Mouse (Mus musculus) adipocyte (in vitro differentiated cells): ENCODE measurements around the gene Gvin1.
"Not testable (repeated sequence)": the region's sequence is repeated elsewhere in the genome, so short reads cannot be mapped to it uniquely, and the experiment has no call there.

Experiments used
- DNase-seq: peaks from one replicate; pipeline ENCODE4 v3.0.0-alpha.2; 2016; ENCODE audit warnings: low spot score

The Gvin1 gene

GRCm38 (mm10) chr7:106215177-106215576 is at the start of gene Gvin1:
TSS of gene Gvin1 (minus strand) at chr7:106215326.
- not testable (repeated sequence) for DNase-seq

DNA sequence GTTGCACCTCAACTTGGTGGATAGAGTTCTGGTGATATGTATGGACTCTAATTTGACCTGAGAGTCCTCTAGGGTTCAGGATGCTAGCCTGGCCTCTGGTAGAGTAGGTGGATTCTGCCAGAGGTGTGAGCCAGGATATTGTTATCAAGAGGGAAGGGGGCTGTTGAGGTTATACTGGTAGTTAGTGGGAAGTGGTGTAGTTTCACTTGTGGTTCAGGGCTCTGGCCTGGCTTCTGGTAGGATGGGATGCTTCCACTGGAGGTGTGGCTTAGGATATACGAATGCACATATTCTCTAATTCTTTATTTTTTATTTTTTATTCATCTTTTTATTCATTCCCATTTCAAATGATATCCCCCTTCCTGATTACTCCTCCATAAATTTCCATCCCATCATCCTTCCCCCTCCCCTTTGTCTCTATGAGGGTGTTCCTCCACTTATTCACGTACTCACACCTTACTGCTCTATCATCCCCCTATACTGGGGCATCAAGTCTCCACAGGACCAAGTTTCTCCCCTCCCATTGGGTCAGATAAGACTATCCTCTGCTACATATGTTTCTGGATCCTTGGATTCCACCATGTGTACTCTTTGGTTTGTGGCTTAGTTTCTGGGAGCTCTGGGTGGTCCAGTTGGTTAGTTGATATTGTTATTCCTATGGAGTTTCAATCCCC is 36.9 kb upstream of the Gvin1 start:
- DNase-seq: no peak

GRCm38 (mm10) chr7:106248922-106249321 is 33.8 kb upstream of the Gvin1 start:
- DNase-seq: no peak

DNA sequence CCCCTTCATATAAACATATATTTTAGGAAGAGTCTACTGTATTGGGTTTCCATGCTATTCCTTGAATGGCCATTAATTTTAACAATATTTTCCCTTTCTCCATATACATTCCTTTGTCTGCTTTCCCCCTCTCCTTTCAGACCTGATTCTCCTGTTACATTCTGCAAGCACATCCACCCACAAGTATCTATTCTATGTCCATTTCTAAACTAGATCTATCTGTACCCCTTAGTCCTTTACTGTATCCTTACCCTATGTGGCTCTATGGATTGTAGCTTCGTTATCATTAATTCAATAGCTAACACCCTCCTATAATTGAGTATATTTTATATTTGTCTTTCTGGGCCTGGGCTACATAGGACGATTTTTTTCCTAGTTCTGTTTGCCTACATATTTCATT is 33.1 kb upstream of the Gvin1 start:
- DNase-seq: no peak

DNA sequence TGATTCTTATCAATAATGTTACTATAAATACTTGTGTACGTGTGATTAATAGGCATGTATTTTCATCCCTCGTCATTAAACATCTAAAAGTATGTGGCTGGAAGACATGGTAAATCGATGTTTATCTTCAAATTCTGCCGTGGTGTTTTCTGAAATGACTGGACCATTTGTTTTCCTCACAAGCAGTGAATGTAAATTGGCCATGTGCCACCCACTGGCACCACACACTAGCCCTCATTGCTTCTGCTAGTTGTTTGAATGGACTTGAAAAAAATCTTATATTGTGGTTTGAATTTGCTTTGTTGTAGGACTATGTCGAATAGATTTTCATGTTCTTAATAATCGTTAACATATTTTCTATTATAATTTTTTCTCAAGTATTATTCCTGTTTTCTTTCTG is 30.5 kb upstream of the Gvin1 start:
- DNase-seq: no peak

- DNase-seq: not testable (repeated sequence)
These were observed 25.6 kb upstream of the Gvin1 start for GRCm38 (mm10) chr7:106240484-106241275.

- DNase-seq: no peak
These were observed 22.0 kb upstream of the Gvin1 start for GRCm38 (mm10) chr7:106237192-106237465.

DNA sequence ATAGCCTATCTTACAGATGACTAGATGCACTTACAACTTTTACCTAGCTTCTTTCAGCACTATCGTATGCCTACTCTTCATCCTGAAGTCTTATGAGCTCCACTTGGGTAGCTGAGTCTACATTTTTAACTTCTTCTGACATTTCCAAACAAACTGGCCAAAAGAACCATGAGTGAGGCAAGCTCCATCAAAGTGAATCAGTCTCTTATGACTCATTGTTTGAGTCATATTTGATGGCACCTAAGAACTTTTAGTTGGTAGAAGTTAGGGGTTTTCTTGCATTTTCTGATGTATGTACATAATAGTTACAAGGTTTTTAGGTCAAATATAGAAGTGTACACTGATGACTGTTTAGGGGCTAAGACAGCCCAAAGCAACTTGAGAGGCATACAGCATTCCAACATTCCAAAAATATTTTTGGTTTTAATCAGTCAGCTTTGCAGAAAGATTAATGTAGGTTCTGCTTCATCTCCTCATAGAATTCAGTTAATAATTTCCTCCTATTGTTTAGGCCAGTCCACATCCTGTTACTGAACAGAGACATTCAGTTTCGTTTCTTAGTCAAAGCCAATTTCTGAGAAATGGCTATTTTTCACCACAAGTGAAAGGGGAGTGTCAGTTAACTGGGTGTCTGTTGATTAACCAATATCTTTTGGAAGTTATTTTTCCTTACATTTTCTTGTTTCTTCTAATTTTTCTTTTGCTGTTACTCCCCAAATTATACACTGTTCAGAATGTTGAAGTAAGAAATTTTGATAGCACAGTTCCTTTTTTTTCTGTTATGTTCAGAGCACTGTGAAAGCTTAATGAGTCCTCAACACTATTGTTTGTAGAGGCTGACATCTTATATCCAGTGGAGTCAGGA is 21.4 kb upstream of the Gvin1 start:
- no peak for DNase-seq

DNA sequence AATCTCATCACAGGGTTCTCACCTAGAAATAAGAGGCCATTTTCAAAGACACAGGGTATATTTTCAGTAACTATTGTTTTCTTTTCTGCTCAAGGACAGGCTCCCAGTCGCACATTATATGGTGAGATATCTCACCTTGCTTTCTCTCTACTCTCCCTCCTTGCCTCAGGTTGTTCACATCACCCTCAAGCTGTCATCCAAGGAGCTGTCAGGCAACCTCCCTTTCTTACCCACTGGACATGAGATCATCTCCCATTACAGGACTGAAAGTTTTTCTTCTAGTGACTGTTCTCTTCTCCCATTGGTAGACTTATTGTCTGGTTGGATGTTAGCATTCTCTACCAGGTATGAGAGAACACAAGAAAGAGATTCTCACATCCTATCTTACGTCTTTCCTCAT is 20.5 kb upstream of the Gvin1 start:
- no peak for DNase-seq

GRCm38 (mm10) chr7:106215910-106216309 is 784 bp upstream of the Gvin1 start:
- not testable (repeated sequence) for DNase-seq

DNA sequence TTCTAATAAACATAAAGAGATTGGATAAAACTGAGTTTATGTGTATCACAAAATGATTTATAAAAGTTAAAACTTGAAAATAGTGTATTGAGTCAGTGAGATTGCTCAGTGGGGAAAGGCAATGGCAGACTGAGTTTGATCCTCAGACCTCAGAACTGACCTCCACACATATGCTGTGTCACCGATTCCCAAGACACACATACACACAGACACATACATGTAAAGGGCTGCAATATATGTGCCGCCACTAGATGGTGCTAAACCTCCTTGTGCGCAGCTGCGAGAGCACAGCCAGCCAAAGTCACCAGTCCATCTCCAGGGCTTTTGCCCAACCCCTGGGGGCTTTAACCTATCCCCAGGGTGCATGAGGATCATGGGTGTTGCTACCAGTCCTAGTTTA is 1.4 kb downstream of the Gvin1 start:
- not testable (repeated sequence) for DNase-seq

GRCm38 (mm10) chr7:106206630-106207029 is 8.5 kb downstream of the Gvin1 start:
- not testable (repeated sequence) for DNase-seq

- DNase-seq: not testable (repeated sequence)
These were observed 38.1 kb downstream of the Gvin1 start for GRCm38 (mm10) chr7:106177065-106177464.

DNA sequence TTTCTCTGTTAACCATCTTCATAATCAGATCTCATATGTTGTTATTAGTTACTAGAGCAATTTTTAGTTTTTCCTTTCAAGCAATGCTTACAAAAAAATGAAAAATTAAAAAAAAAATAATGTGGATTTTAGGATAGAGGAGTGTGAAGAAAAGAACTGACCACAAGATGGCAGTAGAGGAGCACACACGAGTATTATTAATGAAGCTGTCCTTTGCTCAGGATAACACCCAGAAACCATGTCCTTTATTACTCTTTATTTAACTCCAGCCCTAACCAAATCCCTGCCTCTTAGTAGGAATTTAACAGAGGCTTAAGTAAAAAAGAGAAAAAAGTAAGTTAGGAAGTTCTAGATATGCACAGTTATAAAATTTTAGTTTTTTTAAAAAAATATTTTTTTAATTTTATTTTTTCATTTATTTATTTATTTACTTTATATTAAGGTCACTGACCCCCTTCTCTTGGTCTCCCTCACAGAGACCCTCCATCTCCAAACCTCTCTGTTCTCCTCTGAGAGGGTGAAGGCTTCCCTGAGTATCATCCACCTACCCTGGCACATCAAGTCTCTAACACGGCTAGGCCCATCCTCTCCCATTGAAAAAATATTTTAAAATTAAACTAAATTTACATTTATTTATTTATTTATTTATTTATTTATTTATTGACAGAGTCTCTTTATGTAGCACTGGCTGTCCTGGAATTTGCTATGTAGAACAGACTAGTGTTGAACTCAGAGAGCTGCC is 69.9 kb downstream of the Gvin1 start:
- DNase-seq: not testable (repeated sequence)

- not testable (repeated sequence) for DNase-seq
These were observed 73.8 kb downstream of the Gvin1 start for GRCm38 (mm10) chr7:106141128-106141895.

GRCm38 (mm10) chr7:106117090-106117948 is 97.8 kb downstream of the Gvin1 start:
- DNase-seq: not testable (repeated sequence)
